Mouse (Mus musculus): ENCODE measurements at regions not wholly inside any gene's neighbourhood (a gene's known extent, or its start where the extent isn't known, plus 50 kb on each side); places are given as distances from the start of the nearest gene placed in this dataset.
A peak's percentile ranks its signal among the peaks of the same experiment; 100 is the strongest.
"Not testable (repeated sequence)": the region's sequence is repeated elsewhere in the genome, so short reads cannot be mapped to it uniquely, and the experiment has no call there.

GRCm38 (mm10) chr1:161728546-161729206 lies 59.6 kb downstream of the Fasl start:
- DNase-seq (ENCODE audit: low spot score in 2 of 2) = no peak

GRCm38 (mm10) chr1:161727357-161727756 lies 60.9 kb downstream of the Fasl start:
- DNase-seq (ENCODE audit: low spot score in 2 of 2) = not testable (repeated sequence)

GRCm38 (mm10) chr1:161726098-161726497 lies 62.2 kb downstream of the Fasl start:
- not testable (repeated sequence) for DNase-seq (ENCODE audit: low spot score in 2 of 2)

- DNase-seq (ENCODE audit: low spot score in 2 of 2) = no peak
These were observed 68.4 kb downstream of the Fasl start for GRCm38 (mm10) chr1:161719876-161720275.

- no peak for DNase-seq (ENCODE audit: low spot score in 2 of 2)
These were observed 70.0 kb downstream of the Fasl start for GRCm38 (mm10) chr1:161718254-161718653.

- DNase-seq (ENCODE audit: low spot score in 2 of 2) = peak; percentile 6 to 47
These were observed 75.4 kb downstream of the Fasl start for GRCm38 (mm10) chr1:161712918-161713317.

- no peak for DNase-seq (ENCODE audit: low spot score in 2 of 2)
These were observed 76.0 kb downstream of the Fasl start for GRCm38 (mm10) chr1:161712283-161712682.

- DNase-seq (ENCODE audit: low spot score in 2 of 2) = no peak
These were observed 81.2 kb downstream of the Fasl start for GRCm38 (mm10) chr1:161707049-161707448.

GRCm38 (mm10) chr1:161704961-161705360 lies 83.3 kb downstream of the Fasl start:
- no peak for DNase-seq (ENCODE audit: low spot score in 2 of 2)

- DNase-seq (ENCODE audit: low spot score in 2 of 2) = no peak
These were observed 83.8 kb downstream of the Fasl start for GRCm38 (mm10) chr1:161704527-161704926.

GRCm38 (mm10) chr1:161695886-161696285 lies 92.4 kb downstream of the Fasl start:
- no peak for DNase-seq (ENCODE audit: low spot score in 2 of 2)

GRCm38 (mm10) chr1:161693768-161694160 lies 94.5 kb downstream of the Fasl start:
- no peak for DNase-seq (ENCODE audit: low spot score in 2 of 2)

- no peak for DNase-seq (ENCODE audit: low spot score in 2 of 2)
These were observed 95.2 kb downstream of the Fasl start for GRCm38 (mm10) chr1:161692836-161693767.

- DNase-seq (ENCODE audit: low spot score in 2 of 2) = no peak
These were observed 99.3 kb downstream of the Fasl start for GRCm38 (mm10) chr1:161688946-161689345.

GRCm38 (mm10) chr1:161687548-161687947 lies 100.7 kb downstream of the Fasl start:
- peak; percentile 49 to 57 for DNase-seq (ENCODE audit: low spot score in 2 of 2)

- no peak for DNase-seq (ENCODE audit: low spot score in 2 of 2)
These were observed 107.7 kb downstream of the Fasl start for GRCm38 (mm10) chr1:161680558-161680957.

GRCm38 (mm10) chr1:161670937-161671336 lies 117.4 kb downstream of the Fasl start:
- no peak for DNase-seq (ENCODE audit: low spot score in 2 of 2)

GRCm38 (mm10) chr1:161664321-161664720 lies 124.0 kb downstream of the Fasl start:
- DNase-seq (ENCODE audit: low spot score in 2 of 2) = no peak

GRCm38 (mm10) chr1:161663351-161663750 lies 124.9 kb downstream of the Fasl start:
- DNase-seq (ENCODE audit: low spot score in 2 of 2) = no peak

GRCm38 (mm10) chr1:161662241-161662640 lies 126.1 kb downstream of the Fasl start:
- DNase-seq (ENCODE audit: low spot score in 2 of 2) = no peak

GRCm38 (mm10) chr1:161657511-161657910 lies 130.8 kb downstream of the Fasl start:
- DNase-seq (ENCODE audit: low spot score in 2 of 2) = no peak

- no peak for DNase-seq (ENCODE audit: low spot score in 2 of 2)
These were observed 138.9 kb downstream of the Fasl start for GRCm38 (mm10) chr1:161649387-161649786.
